Mouse (Mus musculus): Measurements from ENCODE around the gene C130026I21Rik.
"Not testable (repeated sequence)": the region's sequence is repeated elsewhere in the genome, so short reads cannot be mapped to it uniquely, and the experiment has no call there.

C130026I21Rik gene

DNA sequence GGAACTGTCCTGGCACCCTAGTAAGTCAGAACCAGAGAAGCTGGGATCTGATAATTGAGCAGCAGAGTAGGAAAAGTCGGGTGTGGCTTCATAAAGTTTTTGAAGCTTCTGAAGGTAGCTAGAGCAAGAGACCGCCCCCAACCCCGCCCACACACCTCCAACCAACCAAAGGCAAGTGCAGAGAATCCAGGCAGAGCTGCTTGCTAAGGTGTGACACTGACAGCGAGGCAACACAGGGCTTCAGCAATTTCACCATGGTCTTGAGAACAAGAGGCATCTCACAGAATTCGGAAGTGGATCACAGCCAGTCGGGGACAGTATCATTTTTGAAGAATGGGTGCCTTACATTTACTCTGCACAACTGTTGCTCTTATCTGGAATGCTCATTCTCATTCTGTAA lies at the start of gene C130026I21Rik:
C130026I21Rik (minus strand) TSS at position 101 of the 400 bp plus-strand sequence.
- DNase-seq (ENCODE audit: low read depth, low spot score) = not testable (repeated sequence)

GRCm38 (mm10) chr1:85287063-85287462 lies 16.7 kb upstream of the C130026I21Rik start:
- not testable (repeated sequence) for DNase-seq (ENCODE audit: low read depth, low spot score)

DNA sequence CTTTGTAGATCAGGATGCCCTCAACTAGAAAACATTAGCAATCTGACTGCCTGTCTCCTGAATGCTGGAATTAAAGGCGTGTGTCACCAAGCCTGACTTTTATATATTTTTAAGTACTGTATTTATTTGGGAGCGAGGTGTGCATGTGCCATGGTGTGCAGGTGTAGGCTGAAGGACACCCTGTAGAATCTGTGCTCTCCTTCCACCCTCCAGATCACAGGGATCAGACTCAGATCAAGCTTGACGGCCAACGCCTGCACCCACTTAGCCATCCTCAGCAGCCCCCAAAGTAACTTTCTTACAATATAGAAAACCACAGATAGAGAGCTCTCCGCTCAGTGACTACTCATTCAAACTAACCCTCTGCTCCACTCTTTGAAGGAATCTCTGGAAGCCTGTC lies 6.1 kb upstream of the C130026I21Rik start:
- DNase-seq (ENCODE audit: low read depth, low spot score) = not testable (repeated sequence)

DNA sequence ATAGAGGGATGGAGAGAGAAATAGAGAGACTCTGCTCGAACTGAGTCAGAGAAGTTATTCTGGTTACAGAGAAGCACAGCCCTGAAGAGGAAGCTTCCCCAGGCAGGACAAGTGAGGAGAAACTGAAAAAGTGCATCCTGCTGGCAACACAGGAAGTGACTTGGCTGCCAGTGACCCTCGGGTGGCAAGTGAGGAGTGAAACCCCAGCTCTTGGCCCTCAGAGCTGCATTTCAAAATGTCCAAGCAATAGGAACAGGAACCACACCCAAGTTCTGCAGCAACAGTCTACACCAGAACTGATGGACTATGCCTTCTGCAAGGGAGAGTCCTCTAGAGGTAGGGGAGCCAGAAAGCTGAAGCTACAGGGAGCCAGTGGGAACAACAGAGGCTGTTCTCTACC lies 11.7 kb downstream of the C130026I21Rik start:
- DNase-seq (ENCODE audit: low read depth, low spot score) = not testable (repeated sequence)

DNA sequence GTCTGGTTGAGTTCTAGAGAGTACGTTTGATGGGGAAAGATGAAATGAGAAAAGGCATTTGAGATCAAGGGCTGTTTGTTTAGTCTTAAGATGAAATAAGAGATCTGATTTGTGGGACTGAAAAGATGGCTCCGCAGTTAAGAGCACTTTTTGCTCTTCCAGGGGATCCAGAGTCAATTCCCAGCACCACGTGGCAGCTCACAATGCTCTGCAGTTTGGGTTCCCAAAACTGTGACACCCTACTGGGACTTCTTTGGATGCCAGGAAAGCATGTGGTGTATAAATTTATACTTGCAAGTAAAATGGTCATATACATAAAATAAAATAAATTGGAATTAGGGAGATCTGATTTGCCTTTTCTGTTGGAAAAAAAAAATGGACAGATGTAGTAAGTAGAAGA lies 15.1 kb downstream of the C130026I21Rik start:
- DNase-seq (ENCODE audit: low read depth, low spot score) = not testable (repeated sequence)

DNA sequence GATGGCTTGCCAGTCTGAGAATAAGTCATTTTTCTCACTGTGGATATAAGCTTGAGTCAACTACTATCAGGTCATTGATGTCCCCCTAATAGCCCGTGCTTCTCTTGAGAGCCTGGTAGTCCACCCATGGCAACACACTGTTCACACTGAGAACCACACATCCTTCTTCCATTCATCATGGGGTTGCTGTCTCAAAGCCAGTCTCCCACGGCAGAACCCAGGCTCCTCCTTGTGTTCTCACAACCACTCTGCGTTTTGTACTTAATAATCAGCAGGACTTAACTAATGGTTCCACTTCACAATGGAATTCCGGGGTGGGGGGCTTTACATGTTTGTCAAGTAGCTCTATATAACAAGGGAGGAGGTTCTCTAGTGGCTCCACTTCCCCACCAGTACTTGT lies 19.2 kb downstream of the C130026I21Rik start:
- DNase-seq (ENCODE audit: low read depth, low spot score) = not testable (repeated sequence)

GRCm38 (mm10) chr1:85248985-85249384 lies 21.4 kb downstream of the C130026I21Rik start:
- DNase-seq (ENCODE audit: low read depth, low spot score) = not testable (repeated sequence)

- DNase-seq (ENCODE audit: low read depth, low spot score) = not testable (repeated sequence)
Measured at GRCm38 (mm10) chr1:85246776-85247460, 23.4 kb downstream of the C130026I21Rik start.

DNA sequence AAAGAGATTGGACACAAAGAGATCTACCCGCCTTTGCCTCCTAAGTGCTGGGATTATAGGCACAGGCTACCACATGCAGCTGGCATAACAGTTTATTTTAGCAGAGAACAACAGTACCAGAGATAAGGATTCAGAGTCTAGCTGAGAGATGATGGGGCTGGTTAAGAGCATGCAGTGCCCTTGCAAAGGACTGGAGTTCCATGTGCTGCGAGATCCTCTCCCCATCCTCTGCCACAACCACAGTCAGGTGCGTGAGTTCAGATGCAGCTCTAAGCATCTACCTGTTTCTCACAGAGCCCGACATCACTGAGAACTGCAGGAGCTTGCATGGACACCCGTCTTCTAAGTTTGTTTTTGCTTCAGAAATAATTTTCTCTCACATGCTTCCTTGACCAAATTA lies 24.1 kb downstream of the C130026I21Rik start:
- not testable (repeated sequence) for DNase-seq (ENCODE audit: low read depth, low spot score)

GRCm38 (mm10) chr1:85244941-85245340 lies 25.4 kb downstream of the C130026I21Rik start:
- DNase-seq (ENCODE audit: low read depth, low spot score) = not testable (repeated sequence)

DNA sequence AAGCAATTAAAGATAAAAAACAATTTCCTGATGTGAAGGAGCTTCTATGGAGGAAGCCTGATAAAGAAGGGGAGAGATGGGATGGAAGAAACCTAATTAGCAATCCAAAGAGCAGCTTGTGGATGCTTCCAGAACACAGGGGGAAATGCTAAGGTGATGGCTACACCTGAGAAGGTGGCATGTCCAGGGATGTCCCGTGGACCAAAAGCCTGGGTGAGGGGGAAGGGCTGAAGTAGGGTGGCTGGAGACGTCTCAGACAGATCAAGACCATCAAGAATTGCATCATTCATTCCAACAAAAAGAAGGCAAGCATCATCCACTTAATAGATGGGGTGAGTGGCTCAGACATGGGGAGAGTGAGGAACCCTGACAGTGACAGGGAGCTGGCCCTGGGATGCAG lies 27.3 kb downstream of the C130026I21Rik start:
- not testable (repeated sequence) for DNase-seq (ENCODE audit: low read depth, low spot score)

GRCm38 (mm10) chr1:85239018-85239775 lies 31.2 kb downstream of the C130026I21Rik start:
- not testable (repeated sequence) for DNase-seq (ENCODE audit: low read depth, low spot score)

DNA sequence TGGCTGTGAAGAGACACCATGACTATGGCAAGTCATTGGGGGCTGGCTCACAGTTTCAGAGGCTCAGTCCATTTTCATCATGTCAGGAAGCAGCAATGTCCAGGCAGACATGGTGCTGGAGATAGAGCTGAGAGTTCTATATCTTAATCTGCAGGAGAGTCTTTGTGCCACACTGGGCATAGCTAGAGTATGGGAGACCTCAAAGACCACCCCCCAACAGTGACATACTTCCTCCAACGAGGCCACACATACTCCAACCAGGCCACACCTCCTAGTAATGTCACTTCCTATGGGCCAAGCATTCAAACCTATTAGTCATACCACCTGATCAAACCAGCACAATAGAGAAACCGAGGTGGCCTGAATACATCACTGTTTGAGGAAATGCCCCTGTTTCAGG lies 63.8 kb downstream of the C130026I21Rik start:
- DNase-seq (ENCODE audit: low read depth, low spot score) = not testable (repeated sequence)

DNA sequence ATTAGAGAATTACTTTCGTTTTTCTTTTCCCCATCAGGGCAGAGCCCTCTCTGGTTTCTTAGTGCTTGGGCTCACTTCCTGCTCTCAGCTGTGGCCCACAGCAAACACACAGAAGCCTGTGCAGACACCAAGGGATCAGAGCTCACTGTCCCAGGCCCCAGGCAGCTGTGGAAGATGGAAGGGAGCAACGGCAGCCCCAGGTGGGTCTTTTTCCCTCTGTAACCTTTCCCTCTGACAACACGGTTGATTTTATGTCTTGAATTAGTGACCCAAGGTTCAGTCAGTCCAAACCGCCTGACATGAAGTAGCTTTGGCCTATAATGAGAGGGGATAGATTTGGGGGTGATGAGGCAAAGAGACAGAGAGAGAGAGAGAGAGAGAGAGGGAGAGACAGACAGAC lies 70.8 kb downstream of the C130026I21Rik start:
- DNase-seq (ENCODE audit: low read depth, low spot score) = not testable (repeated sequence)

- DNase-seq (ENCODE audit: low read depth, low spot score) = not testable (repeated sequence)
Measured at GRCm38 (mm10) chr1:85198647-85199350, 71.6 kb downstream of the C130026I21Rik start.

DNA sequence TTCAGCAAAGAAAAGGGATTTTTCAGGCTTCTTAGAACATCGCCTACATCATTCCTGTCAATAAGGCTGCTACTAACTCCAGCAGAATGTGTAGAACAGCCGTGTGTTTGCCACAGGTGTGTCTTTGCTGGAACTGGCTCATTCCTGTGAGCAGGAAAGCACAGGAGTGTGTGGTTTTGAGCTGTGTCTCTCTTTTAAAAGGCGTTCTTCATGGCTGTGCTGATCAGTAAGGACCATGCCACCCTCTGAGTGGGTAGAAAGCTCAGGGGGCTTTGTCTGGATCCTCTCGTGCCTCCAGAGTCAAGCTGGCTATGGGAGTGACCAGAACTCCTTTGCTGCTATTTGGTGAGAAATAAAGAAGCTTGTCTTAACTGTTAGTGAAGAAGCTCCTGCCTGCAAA lies 73.6 kb downstream of the C130026I21Rik start:
- DNase-seq (ENCODE audit: low read depth, low spot score) = not testable (repeated sequence)

- DNase-seq (ENCODE audit: low read depth, low spot score) = not testable (repeated sequence)
Measured at GRCm38 (mm10) chr1:85193761-85194160, 76.6 kb downstream of the C130026I21Rik start.

GRCm38 (mm10) chr1:85181981-85182380 lies 88.4 kb downstream of the C130026I21Rik start:
- DNase-seq (ENCODE audit: low read depth, low spot score) = not testable (repeated sequence)

DNA sequence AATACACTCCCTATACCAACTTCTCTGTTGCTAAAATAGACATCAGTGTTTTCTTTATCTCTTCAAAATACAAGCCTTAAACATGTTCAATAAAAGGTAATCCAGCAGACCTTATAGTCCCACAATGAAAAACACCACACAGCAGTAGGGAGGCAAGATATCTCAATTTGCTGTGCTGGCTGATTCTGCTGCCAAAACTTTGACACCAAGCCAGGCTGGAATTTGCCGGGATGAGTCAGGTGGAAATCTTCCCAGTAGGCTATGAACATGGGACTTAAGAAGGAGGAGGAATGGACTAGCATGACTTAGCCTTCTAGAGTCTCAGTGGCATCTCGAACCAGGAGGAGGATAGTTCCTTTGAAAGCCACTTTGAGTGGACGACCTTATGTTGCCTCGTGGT lies 91.4 kb downstream of the C130026I21Rik start:
- DNase-seq (ENCODE audit: low read depth, low spot score) = not testable (repeated sequence)

DNA sequence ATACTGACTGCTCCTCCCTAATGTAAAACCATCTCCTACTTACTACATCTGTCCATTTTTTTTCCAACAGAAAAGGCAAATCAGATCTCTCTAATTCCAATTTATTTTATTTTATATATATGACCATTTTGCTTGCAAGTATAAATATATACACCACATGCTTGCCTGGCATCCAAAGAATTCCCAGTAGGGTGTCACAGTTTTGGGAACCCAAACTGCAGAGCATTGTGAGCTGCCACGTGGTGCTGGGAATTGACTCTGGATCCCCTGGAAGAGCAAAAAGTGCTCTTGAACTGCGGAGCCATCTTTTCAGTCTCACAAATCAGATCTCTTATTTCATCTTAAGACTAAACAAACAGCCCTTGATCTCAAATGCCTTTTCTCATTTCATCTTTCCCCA lies 107.5 kb downstream of the C130026I21Rik start:
- not testable (repeated sequence) for DNase-seq (ENCODE audit: low read depth, low spot score)

DNA sequence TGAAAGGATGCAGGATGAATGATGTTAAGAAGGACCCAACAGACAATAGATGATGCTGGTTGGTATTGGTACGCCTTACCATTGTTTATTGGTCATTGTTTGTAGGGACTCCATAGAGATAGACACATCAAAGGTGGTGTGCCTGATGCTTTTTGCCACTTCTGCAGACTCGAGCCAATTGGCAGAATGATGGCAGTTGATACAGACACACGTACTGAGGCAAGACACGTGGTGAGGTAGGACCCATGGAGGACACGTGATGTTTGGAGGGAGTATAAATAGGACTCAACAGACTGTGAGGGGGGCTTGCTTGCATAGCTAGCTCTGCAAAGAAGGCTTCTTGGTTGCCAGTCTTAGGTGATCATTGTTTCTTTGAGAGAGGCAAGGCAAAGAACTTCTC lies 115.2 kb downstream of the C130026I21Rik start:
- not testable (repeated sequence) for DNase-seq (ENCODE audit: low read depth, low spot score)

DNA sequence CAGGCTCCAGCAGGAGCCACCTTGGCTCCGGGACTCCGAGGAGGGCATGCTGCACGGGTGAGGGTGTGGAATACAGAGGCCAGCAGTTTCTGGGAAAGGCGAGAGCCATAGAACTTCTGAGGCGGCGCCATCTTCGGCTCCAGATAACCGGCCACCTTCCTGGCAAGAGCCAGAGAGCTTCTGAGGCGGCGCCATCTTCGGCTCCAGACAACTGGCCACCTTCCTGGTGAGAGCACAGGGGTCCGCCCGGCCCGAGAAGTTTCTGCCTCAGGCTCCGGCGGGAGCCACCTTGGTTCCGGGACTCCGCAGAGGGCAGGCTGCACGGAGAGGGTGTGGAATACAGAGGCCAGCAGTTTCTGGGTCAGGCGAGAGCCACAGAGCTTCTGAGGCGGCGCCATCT lies 136.7 kb downstream of the C130026I21Rik start:
- not testable (repeated sequence) for DNase-seq (ENCODE audit: low read depth, low spot score)

All from c-Kit-negative CD71-positive TER-119-positive erythroid progenitor cells, embryonic 14.5 days (primary cell).